Mouse (Mus musculus) MEL (cell line): Measurements from ENCODE around the gene Ap5z1.

Experiments
- CTCF ChIP-seq, 3 experiments: IDR thresholded peaks in 2 of 3; conservative IDR thresholded peaks in 1 of 3; 2 replicates each; pipeline ENCODE4 v1.5.1; 2011 to 2012; ENCODE audit warnings: low read length in 3 of 3, low read depth in 2 of 3, mild to moderate bottlenecking in 2 of 3, improper control_type of control experiment in 1 of 3, inconsistent platforms in 1 of 3, mixed read lengths in 1 of 3, moderate library complexity in 1 of 3; ENCODE audit not compliant: control insufficient read depth in 1 of 3, insufficient read depth in 1 of 3, poor library complexity in 1 of 3, severe bottlenecking in 1 of 3
- MAX ChIP-seq: IDR thresholded peaks from 2 replicates; pipeline ENCODE4 v1.6.1; 2011; ENCODE audit warnings: low read length, improper control_type of control experiment
- POLR2A ChIP-seq, 2 experiments: IDR thresholded peaks; 2 replicates each; pipeline ENCODE4 v1.6.1; 2011 to 2012; ENCODE audit warnings: low read length in 2 of 2, mild to moderate bottlenecking in 2 of 2, control low read depth in 1 of 2, improper control_type of control experiment in 1 of 2, low read depth in 1 of 2, moderate library complexity in 1 of 2; ENCODE audit not compliant: control insufficient read depth in 1 of 2, insufficient read depth in 1 of 2, poor library complexity in 1 of 2

DNA sequence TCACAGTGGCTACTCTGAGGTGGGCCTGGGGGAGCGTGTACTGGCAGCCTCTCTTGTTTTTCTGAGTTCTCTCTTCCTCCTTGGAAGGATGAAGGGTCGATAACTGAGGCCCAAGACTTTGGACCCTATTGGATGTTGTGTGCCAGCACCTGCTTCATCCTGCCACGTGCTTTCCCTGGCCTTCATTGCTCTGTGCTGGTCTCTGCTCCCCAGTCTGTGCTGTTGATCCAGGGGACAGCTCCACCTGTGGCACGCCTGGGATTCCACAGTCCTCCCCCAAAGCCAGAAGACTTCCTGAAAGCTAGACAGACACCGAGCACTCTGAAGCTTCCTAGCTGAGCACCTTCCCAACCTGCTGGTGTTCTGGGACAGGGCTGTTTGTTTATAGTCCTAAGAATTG, 41.9 kb upstream of the Ap5z1 start:
- TF ChIP-seq CTCF (IDR thresholded peaks at IDR 0.05 in 2 of 3, conservative IDR thresholded peaks at IDR 0.05 in 1 of 3; ENCODE audit: control insufficient read depth in 1 of 3, insufficient read depth in 1 of 3, low read depth in 2 of 3, low read length in 3 of 3, poor library complexity in 1 of 3, severe bottlenecking in 1 of 3), result no peak
- no peak for TF ChIP-seq POLR2A (IDR thresholded peaks at IDR 0.05; ENCODE audit: control insufficient read depth in 1 of 2, insufficient read depth in 1 of 2, low read depth in 1 of 2, low read length in 2 of 2, poor library complexity in 1 of 2)
- TF ChIP-seq MAX, result no peak
